Mouse (Mus musculus): ENCODE results near the gene Pigp.
A peak's percentile ranks its signal among the peaks of the same experiment; 100 is the strongest.

Gene Pigp

DNA sequence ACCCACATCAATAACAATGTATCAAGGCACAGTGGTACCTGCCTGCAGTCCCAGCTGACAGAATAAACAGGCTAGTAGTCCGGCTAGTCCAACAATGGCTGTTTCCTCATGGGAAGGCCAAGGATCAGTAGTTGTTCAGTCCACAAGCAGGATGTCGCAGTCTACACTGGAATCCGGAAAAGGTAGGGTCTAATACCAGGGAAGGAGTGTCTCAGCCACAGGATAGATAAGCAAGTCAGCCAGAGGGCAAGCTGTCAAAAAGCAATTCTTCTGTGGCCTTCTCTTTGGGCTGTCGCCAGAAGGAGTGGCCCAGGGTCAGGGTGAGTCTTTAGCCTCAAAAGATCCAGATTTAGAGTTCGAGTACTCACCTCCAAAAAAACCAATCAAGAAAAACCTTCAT, 53.9 kb downstream of the Pigp start:
- no peak for DNase-seq (ENCODE audit: low read depth)

DNA sequence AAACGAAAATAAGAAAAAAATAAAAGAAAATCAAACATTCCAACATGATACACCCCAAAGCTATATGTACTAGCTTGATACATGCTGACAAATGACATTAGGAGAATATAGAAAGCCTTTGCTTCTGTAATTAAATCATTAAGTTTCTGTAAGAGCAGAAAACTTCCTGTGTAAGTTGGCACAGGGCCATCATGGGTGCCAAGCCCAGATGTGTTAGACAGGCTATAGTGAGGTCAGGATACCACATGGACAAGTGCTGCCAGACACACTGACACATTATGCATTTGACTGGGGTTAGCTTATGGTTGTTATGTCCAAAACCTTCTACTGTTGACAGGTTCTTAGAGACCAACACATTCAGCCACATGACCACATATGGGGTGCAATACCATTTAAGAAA, 56.4 kb downstream of the Pigp start:
- DNase-seq (ENCODE audit: low read depth), result no peak

- no peak for DNase-seq (ENCODE audit: low read depth)
Measured at GRCm38 (mm10) chr16:94314626-94315025, 57.0 kb downstream of the Pigp start.

DNA sequence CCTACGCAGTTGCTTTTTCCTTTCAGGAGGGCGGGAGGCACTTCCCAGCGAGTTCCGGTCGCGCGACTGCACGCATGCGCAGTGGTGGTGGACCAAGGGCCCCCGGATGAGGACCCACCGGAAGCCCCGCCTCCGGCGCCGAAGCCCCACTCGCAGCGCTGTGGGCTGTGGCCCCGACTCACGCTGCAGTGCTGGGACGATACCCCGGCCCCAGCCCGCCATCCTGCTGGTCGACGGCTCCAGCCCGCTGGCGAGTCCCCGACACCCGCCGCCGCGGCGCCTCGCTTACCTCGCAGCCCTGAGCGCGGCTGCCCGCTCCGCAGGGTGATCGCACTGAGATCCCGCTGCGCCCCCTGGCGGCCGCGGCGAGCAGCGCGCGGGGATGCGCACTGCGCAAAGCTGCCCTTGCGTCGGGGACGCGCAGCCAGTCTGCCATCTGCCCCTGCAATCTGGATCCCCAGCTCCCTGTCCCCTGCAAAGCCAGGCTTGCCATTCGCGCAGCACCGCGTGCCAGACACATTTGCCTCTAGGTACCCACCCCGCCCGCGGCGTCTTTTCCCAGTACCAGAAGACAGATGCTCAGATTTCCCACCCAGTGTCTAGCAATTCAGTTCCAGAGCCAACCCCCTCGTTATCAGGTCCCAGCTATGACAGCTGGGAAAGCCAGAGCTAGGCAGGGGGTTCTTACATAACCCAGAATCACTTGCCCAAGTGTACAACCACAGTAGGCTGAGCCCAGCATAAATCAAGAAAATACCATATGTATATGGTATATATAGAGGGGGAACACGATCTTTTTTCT, 58.2 kb downstream of the Pigp start, which contains the start of gene Hlcs:
TSS of gene Hlcs (minus strand) at position 343 of the 802 bp plus-strand sequence.
- DNase-seq (ENCODE audit: low read depth), result peak; percentile 90

DNA sequence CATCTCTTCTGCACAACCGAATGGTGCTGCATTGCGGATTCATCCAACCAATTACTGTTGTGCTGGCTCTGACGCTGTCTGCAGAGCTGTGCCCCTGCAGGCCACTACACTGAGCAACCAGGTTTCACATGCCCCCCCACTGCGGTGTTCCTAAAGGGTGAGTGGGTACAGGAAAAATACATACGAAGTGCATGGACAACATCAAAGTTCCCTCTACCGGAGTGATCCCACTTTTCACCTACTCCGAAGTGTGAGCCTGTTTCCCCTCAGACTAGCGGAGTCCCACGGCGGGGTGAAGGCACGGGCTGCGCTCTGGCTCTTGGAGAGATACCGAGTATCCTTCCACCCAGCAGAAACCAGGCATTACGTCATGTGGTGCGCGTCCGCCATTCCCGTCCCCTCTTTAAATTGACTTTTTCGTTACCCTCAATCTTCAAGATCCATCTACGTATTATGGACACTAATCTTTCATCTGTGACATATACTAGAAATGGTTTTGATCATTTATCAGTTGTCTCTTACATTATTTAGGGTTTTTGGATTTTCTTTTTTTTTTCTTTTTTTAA, 58.9 kb downstream of the Pigp start:
- peak; percentile 74 for DNase-seq (ENCODE audit: low read depth)

DNA sequence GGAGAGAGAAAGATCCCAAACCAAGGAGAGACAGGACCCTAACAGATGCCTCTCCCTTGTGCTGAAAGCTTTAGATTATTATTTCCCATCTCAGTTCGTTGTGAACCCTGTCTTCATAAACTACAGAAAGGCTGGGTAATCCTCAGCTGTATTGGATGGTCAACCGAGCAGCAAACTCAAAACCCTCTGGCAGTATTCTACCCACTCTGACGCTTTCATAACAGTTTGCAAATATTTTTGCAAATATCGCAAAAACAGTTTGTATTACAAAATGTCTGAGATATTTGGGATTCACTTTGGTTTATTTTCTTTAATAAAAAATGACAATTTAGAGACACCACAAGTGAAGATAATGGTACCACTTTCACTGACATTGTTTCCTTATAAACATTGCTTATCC, 59.7 kb downstream of the Pigp start:
- no peak for DNase-seq (ENCODE audit: low read depth)

DNA sequence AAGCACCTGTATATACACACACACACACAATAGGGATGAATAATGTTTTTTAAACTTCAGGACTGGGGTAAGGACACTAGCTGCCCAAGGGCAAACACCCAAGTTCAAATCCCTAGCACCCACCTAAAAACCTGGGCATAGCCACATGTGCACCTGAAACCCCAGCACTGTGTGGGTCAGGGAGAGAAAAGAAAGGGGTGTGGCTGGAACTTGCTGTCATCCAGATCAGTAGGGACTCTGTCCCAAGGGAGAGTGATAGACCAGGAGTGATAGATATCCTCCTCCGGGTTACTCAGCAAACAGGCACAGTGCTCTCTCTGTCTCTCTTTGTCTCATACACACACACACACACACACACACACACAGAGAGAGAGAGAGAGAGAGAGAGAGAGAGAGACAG, 60.2 kb downstream of the Pigp start:
- no peak for DNase-seq (ENCODE audit: low read depth)

DNA sequence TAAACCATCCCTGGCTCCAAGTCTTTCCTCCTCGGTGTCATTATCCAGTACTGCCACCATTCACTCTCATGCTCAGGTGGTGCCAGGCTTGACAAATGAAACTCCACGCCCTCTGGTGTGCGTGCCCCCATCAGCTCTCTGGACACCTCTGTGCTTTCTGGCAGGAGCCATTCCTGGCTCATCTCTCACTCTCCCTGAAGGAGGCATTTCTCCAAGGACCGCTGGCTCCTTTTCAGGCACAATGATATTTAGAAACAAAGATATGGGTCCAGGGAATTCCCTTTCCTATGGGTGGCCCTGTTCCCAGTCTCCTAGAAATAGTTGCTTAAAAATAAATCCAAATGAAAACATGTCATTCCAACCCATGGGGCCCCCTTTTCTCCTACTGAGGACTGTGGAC, 62.6 kb downstream of the Pigp start:
- no peak for DNase-seq (ENCODE audit: low read depth)

Data from c-Kit-positive CD71-negative TER-119-negative erythroid progenitor cells, embryonic 14.5 days (primary cell).